Mouse (Mus musculus) hindbrain, embryonic 16.5 days (tissue): ENCODE results near the gene Sox4. TPM values are rescaled to one million over a fixed set of nuclear protein-coding genes. Genes with fewer than 3 reads are reported as not detected.

ENCODE experiments used
- ATAC-seq: fragments of 200-750 bp; cut with Nextera tagmentation; 2 replicates; pipeline ENCODE4 v1.8.0; 2017; ENCODE audit warnings: moderate TSS enrichment, moderate library complexity
- H3K27ac ChIP-seq: fragments of 300-500 bp; sonication (generic); 2 replicates; pipeline ENCODE4 v1.5.1; 2014; ENCODE audit warnings: low read depth, mild to moderate bottlenecking, control low read depth, low read length, moderate library complexity
- H3K27me3 ChIP-seq: fragments of 300-500 bp; sonication (generic); replicated peaks from 2 replicates; pipeline ENCODE4 v1.6.1; 2014; ENCODE audit warnings: low read length; ENCODE audit not compliant: control insufficient read depth, insufficient read depth
- H3K36me3 ChIP-seq: fragments of 300-500 bp; sonication (generic); 2 replicates; pipeline ENCODE4 v1.6.1; 2014; ENCODE audit warnings: mild to moderate bottlenecking, low read length, moderate library complexity, mixed read lengths; ENCODE audit not compliant: control insufficient read depth, insufficient read depth
- H3K4me1 ChIP-seq: fragments of 300-500 bp; sonication (generic); 2 replicates; pipeline ENCODE4 v1.6.1; 2014; ENCODE audit warnings: low read depth, low read length; ENCODE audit not compliant: control insufficient read depth, insufficient read depth
- H3K4me2 ChIP-seq: fragments of 300-500 bp; sonication (generic); 2 replicates; pipeline ENCODE4 v1.6.1; 2014; ENCODE audit warnings: mild to moderate bottlenecking, low read length, control low read depth, moderate library complexity
- H3K4me3 ChIP-seq: fragments of 300-500 bp; sonication (generic); 2 replicates; pipeline ENCODE4 v1.5.1; 2014; ENCODE audit warnings: mild to moderate bottlenecking, low read length, control low read depth, moderate library complexity
- H3K9ac ChIP-seq: fragments of 300-500 bp; sonication (generic); 2 replicates; pipeline ENCODE4 v1.6.1; 2014; ENCODE audit warnings: low read depth, mild to moderate bottlenecking, control low read depth, low read length, moderate library complexity
- H3K9me3 ChIP-seq: fragments of 300-500 bp; sonication (generic); 2 replicates; pipeline ENCODE4 v1.6.1; 2014; ENCODE audit warnings: mild to moderate bottlenecking, low read length, moderate library complexity; ENCODE audit not compliant: control insufficient read depth
- WGBS: fragments of 180-500 bp; shearing (Covaris S2); extraction: QIAGEN DNeasy Blood & Tissue Kit; methylation state at CpG from one replicate; pipeline ENCODE4 v1.1.7; 2014; 5-methylcytosine and 5-hydroxymethylcytosine counted together
- polyA plus RNA-seq: library from polyadenylated mRNA; unstranded; fragments of >200 nt; fragmentation: Nextera tagmentation; extraction: Ambion mirVana; gene quantifications from 2 replicates; pipeline ENCODE4 v1.2.1, GENCODE M21; 2015

Sox4 gene
- polyA plus RNA-seq, 1 experiment from 2014 or later = 65.4 TPM

DNA sequence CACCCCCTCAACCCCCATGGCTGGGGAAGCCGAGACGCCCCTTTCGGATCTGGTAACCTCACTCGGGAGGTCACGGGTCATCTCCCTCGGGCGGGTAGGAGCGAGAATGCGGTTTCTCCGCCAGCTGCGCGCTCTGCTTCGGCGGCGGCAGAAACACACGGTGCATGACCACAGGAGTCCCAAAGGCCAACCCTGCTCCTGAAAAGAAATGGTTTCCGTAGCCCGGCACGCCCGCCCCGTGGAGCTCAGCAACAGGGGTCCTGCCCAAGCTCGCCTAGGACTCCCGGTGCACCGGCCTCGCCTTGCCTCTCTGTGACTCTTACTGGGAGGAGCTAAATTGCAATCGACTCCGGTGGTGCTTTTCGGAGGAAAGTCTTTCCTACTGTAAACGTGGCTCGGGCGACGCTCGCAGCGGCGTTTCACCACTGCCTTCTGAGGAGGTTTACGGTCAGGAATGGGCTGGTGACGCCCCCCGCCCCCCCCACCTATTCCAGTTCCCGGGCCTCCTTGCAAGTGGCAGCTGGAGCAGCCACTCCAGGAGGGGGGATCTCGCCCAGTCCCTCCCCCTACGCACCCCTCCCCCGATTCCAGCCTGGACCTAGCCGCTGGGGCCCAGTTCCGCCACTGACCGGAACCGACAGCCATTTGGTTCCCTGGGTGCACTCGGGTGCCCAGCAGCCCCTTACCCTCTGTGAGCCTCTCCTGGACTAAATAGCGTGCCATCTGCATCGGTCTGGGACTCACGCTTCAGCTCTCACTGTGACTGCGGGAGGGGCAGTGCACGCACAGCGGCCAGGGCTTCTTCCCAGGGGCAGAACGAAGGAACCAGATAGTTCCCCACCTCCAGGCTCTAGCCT lies 4.9 kb upstream of the Sox4 start:
- Histone ChIP-seq H3K27me3 (no peaks in the 10 kb centered on the region), H3K4me1 (peaks cover 12% of the 10 kb centered on the region), H3K9ac (peak overlapping the region; percentile 78), H3K4me2 (peak overlapping the region; percentile 91), H3K9me3 (no peaks in the 10 kb centered on the region), H3K4me3 (peak overlapping the region; percentile 68), H3K36me3 (no peaks in the 10 kb centered on the region), H3K27ac (peak overlapping the region; percentile 93)
- WGBS = under 1% methylated on average over 54 of the region's 54 CpGs
- ATAC-seq = peak; percentile 71

DNA sequence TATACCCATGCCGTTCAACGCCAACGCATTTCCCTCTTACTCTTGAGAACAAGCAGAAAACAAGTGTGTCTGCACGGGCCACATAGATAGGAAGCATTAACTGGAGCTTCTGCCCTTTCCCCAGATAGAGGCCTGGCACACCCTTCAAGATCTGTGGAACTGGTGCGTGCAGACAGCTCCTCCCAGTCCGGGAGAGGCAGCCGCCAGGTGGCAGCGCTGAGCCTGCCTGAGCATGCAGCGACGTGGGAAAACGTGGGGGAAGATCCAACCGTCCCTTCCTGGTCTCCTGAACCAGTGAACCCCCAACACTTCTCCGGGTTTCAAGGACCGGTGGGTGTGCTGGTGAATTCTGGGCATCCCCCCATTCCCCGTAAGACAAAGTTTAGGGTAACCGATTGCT lies 4.3 kb upstream of the Sox4 start:
- Histone ChIP-seq H3K27me3 (no peaks in the 10 kb centered on the region), H3K4me3 (peak overlapping the region; percentile 68), H3K4me2 (peak overlapping the region; percentile 91), H3K4me1 (peaks cover 12% of the 10 kb centered on the region), H3K9ac (peak overlapping the region; percentile 78), H3K9me3 (no peaks in the 10 kb centered on the region), H3K27ac (peak overlapping the region; percentile 93), H3K36me3 (no peaks in the 10 kb centered on the region)
- ATAC-seq = peak; percentile 37
- WGBS = 2% methylated on average over 16 of the region's 16 CpGs

DNA sequence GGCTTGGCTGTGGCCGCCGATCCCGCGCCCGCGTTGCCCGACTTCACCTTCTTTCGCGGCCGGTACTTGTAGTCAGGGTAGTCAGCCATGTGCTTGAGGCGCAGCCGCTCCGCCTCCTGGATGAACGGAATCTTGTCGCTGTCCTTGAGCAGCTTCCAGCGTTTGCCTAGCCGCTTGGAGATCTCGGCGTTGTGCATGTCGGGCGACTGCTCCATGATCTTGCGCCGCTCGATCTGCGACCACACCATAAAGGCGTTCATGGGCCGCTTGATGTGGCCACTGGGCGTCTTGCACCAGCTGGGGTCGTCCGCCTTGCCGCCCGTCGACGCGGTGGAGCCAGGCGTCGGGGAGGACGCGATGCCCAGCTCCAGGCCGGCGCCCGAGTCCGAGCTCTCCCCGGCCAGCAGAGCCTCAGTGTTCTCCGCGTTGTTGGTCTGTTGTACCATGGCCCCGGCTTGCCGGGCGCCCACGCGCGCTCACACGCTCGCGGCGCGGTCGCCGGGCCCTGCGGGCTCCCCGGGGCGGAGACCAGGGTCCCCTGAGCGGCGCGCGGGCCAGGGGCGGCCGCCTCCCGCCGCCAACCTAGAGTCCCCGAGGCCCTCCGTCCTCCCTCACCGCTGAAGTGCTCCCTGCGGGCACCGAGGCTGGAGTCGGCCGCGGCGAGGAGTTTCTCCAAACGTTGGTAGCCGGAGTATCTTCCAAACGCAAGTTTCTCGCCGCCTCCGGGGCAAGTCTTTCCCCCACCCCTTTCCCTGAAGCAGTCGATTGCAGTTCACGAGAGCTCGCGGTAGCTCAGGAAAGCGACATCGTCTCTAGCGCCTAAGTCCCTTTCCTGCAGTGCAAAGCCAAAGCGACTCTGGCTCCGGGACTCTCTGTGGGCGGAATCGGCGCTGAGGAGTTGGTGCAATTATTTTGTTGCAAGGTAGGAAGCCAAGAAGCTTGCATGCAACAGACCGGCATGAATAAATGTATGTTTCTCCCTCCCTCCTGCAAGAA lies 639 bp downstream of the Sox4 start:
- H3K27ac ChIP-seq = peak overlapping the region; percentile 97
- ATAC-seq = peak; percentile 63
- H3K4me1 ChIP-seq = peaks cover 16% of the 10 kb centered on the region
- H3K4me2 ChIP-seq = peak overlapping the region; percentile 52
- peak overlapping the region; percentile 72 for H3K4me3 ChIP-seq
- WGBS = under 1% methylated on average over 92 of the region's 98 CpGs
- H3K36me3 ChIP-seq = no peaks in the 10 kb centered on the region
- no peaks in the 10 kb centered on the region for H3K9me3 ChIP-seq
- no peaks in the 10 kb centered on the region for H3K27me3 ChIP-seq
- H3K9ac ChIP-seq = peak overlapping the region; percentile 100

DNA sequence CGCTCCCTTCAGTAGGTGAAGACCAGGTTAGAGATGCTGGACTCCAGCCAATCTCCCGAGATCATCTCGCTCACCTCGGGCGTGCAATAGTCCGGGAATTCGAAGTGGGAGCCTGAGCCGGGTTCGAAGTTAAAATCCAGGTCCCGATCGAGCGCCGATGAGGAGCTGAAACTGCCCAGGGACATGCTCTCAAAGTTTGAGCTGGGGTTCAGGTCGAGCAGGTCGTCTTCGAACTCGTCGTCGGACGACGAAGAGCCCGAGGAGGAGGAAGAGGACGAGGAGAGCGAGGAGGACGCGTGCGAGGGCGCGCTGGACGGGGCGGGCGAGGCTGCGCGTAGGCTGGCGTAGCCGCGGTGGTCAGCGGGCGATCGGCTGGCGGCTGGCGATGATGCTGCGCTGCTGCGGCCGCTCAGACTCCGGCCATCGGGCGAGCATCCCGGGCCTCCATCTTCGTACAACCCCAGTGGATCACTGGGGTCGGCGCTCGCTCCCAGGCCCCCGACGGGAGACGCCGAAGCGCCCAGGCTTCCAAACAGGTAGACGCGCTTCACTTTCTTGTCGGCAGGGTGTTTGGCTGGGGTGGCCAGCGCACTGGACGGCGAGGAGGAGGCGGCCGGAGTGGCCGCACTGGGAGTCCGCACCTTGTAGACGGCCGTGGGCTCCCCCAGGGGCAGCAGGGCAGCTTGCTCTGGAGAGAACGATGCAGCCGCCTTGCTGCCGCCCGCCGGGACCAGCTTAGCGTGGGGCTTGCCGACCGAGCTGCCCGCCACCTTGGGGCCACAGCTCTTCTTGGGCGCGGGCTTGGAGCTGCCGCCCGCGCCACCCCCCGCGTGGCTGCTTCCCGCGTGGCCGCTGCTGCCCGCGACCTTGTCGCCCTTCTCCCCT lies 1.6 kb downstream of the Sox4 start:
- ATAC-seq = no peak
- no peaks in the 10 kb centered on the region for H3K9me3 ChIP-seq
- H3K27ac ChIP-seq = peak overlapping the region; percentile 97
- H3K27me3 ChIP-seq = no peaks in the 10 kb centered on the region
- peak overlapping the region; percentile 52 for H3K4me2 ChIP-seq
- peaks cover 17% of the 10 kb centered on the region for H3K4me1 ChIP-seq
- peak overlapping the region; percentile 72 for H3K4me3 ChIP-seq
- no peaks in the 10 kb centered on the region for H3K36me3 ChIP-seq
- peak overlapping the region; percentile 100 for H3K9ac ChIP-seq
- WGBS = under 1% methylated on average over 71 of the region's 92 CpGs

DNA sequence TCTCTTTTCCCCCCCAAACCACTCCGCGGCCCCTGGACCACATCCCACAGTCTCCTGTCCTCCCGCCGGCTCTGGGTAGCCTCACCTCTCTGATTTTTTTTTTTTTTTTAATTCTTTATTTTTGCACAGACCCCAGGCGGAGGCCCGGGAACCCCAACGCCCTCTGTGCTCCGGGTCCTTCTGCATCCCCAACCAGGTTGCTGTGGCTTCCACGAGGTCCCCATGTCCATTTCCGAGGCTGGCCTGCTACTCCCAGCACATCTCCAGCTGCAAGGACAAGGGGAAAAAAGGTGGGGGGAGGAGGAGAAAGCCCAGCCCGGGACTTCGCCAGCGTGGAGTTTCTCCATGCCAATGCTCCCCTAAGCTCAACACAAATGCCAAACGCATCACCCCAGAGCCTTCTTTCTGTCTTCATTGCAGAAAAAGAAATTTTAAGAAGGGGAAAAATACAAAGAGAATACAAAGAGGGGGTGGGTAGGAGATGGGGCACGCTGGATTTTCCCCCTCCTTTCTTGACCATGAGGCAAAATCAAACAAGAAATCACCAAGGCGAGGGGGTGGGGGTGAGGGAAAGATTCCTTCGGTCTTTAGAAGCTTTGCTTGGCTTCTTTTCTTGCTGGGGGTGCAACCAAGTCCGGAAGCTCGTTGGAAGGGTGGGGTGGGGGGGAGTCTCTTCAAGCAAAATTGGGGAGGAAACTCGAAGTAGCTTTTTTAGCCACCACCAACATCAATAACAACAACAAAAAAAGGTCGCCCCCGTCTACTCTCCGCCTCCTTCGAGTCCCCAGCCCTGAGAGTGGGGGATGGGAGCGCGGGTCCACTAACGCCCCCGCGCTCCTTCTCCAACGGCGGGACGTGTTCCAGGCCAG lies 2.7 kb downstream of the Sox4 start:
- 0% methylated on average over 32 of the region's 32 CpGs for WGBS

DNA sequence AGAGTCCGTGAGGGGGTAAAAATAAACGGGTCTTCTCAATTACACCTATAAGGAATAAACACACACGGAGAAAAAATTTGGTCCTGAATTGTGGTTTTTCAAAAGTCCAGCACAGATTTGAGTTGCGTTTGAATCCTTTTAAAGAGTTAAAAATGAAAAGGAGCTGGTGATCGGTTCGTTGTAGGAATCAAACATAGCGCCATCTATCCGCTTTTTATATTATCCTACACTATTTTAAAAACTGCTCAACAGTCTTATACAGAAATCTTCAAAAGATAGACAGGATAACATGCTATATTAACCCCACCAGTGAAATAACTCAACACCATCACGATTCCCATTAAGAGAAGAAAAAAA lies 3.3 kb downstream of the Sox4 start:
- Histone ChIP-seq H3K4me1 (peaks cover 21% of the 10 kb centered on the region), H3K4me3 (peak overlapping the region; percentile 72), H3K27me3 (no peaks in the 10 kb centered on the region), H3K4me2 (peak overlapping the region; percentile 52), H3K27ac (peak overlapping the region; percentile 97), H3K36me3 (no peaks in the 10 kb centered on the region), H3K9me3 (no peaks in the 10 kb centered on the region), H3K9ac (peak overlapping the region; percentile 100)
- no peak for ATAC-seq
- under 1% methylated on average over 9 of the region's 9 CpGs for WGBS

More for the DNA sequence above, 2.7 kb downstream of the Sox4 start:
- Histone ChIP-seq H3K9me3 (no peaks in the 10 kb centered on the region), H3K36me3 (no peaks in the 10 kb centered on the region), H3K4me2 (peak overlapping the region; percentile 52), H3K27me3 (no peaks in the 10 kb centered on the region), H3K27ac (peak overlapping the region; percentile 97), H3K4me1 (peaks cover 21% of the 10 kb centered on the region), H3K4me3 (peak overlapping the region; percentile 72), H3K9ac (peak overlapping the region; percentile 100)
- no peak for ATAC-seq

DNA sequence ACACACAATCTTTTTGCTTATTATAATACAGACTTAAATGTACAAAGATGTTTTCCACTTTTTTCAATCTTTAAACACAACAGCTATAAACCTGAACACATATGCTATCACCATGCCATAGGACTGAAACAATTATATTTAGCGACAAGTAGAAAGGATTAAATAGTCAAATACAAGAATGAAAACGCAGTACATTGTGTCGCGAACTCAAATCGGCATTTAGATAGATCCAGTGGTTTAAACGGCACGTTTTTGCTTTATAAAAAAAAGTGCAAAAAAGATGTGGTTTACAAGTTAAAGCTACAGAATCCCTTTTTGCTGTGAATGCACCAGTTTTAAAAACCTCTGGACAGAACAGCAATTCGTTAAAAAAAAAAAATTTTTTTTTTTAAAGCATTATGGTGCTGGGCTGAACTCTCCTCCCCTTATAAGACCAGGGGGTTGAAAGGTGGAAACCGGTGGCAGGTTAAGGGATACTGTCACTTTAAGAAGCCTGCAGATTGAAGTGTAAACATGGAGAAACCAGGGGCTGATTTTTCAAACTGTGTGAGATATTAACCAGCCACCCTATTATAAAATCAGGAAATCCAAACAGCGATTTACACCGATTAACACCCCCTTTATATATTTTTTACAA lies 4.1 kb downstream of the Sox4 start:
- Histone ChIP-seq H3K4me2 (peak overlapping the region; percentile 67), H3K36me3 (no peaks in the 10 kb centered on the region), H3K9me3 (no peaks in the 10 kb centered on the region), H3K27me3 (no peaks in the 10 kb centered on the region), H3K27ac (peak overlapping the region; percentile 77), H3K9ac (peak overlapping the region; percentile 63), H3K4me1 (peaks cover 18% of the 10 kb centered on the region), H3K4me3 (peak overlapping the region; percentile 53)
- 3% methylated on average over 11 of the region's 11 CpGs for WGBS
- ATAC-seq = no peak
